Mouse (Mus musculus) neural tube, embryonic 14.5 days (tissue): ENCODE data around the gene Zscan4c. TPM values are rescaled to one million over a fixed set of nuclear protein-coding genes. Genes with fewer than 3 reads are reported as not detected.
"Not testable (repeated sequence)": the region's sequence is repeated elsewhere in the genome, so short reads cannot be mapped to it uniquely, and the experiment has no call there.

Experiments used
- ATAC-seq: fragments of 200-750 bp; cut with Nextera tagmentation; 2 replicates; pipeline ENCODE4 v1.8.0; 2017; ENCODE audit warnings: low read depth, mild to moderate bottlenecking, moderate TSS enrichment, moderate library complexity
- H3K27ac ChIP-seq: fragments of 300-500 bp; sonication (generic); 2 replicates; pipeline ENCODE4 v1.5.1; 2014; ENCODE audit warnings: low read depth, mild to moderate bottlenecking, control low read depth, low read length, moderate library complexity, mixed read lengths
- H3K27me3 ChIP-seq: fragments of 300-500 bp; sonication (generic); 2 replicates; pipeline ENCODE4 v1.6.1; 2014; ENCODE audit warnings: low read length; ENCODE audit not compliant: control insufficient read depth, insufficient read depth
- H3K36me3 ChIP-seq: fragments of 300-500 bp; sonication (generic); 2 replicates; pipeline ENCODE4 v1.6.1; 2014; ENCODE audit warnings: low read length, mixed read lengths; ENCODE audit not compliant: control insufficient read depth, insufficient read depth
- H3K4me1 ChIP-seq: fragments of 300-500 bp; sonication (generic); 2 replicates; pipeline ENCODE4 v1.6.1; 2014; ENCODE audit warnings: low read length; ENCODE audit not compliant: control insufficient read depth, insufficient read depth
- H3K4me2 ChIP-seq: fragments of 300-500 bp; sonication (generic); 2 replicates; pipeline ENCODE4 v1.6.1; 2014; ENCODE audit warnings: mild to moderate bottlenecking, low read depth, low read length, control low read depth
- H3K4me3 ChIP-seq: fragments of 300-500 bp; sonication (generic); 2 replicates; pipeline ENCODE4 v1.5.1; 2014; ENCODE audit warnings: low read depth, low read length, control low read depth, mixed read lengths
- H3K9ac ChIP-seq: fragments of 300-500 bp; sonication (generic); replicated peaks from 2 replicates; pipeline ENCODE4 v1.6.1; 2014; ENCODE audit warnings: low read depth, mild to moderate bottlenecking, control low read depth, low read length, mixed read lengths
- H3K9me3 ChIP-seq: fragments of 300-500 bp; sonication (generic); 2 replicates; pipeline ENCODE4 v1.6.1; 2016; ENCODE audit warnings: low read length; ENCODE audit not compliant: control insufficient read depth
- WGBS: fragments of 180-500 bp; shearing (Covaris S2); extraction: QIAGEN DNeasy Blood & Tissue Kit; methylation state at CpG from one replicate; pipeline ENCODE4 v1.1.7; 2014; 5-methylcytosine and 5-hydroxymethylcytosine counted together
- microRNA-seq: library from miRNA; unstranded; fragments of <30 nt; microRNA quantifications from one replicate; pipeline ENCODE4, GENCODE M21; 2016
- polyA plus RNA-seq: library from polyadenylated mRNA; unstranded; fragments of >200 nt; fragmentation: Nextera tagmentation; extraction: Ambion mirVana; gene quantifications from 2 replicates; pipeline ENCODE4 v1.2.1, GENCODE M21; 2014

Gene Zscan4c
- not detected in 2 replicates for polyA plus RNA-seq

GRCm38 (mm10) chr7:11005445-11005844 is at the start of gene Zscan4c:
TSS of gene Zscan4c (plus strand) at chr7:11005745.
- not testable (repeated sequence) for H3K4me3 ChIP-seq, H3K4me1 ChIP-seq, ATAC-seq, H3K9ac ChIP-seq, H3K36me3 ChIP-seq, H3K27ac ChIP-seq, H3K4me2 ChIP-seq, H3K9me3 ChIP-seq, H3K27me3 ChIP-seq
- WGBS, result 91% methylated on average over 4 of the region's 4 CpGs

Small RNA genes lying within 50 kb of the gene (microRNA-seq; reads per million reads assigned to microRNA genes)
- gene Mir297-1, result not detected

Other genes with a start within 250 kb of the Zscan4c start
- not detected in 2 replicates for gene Zscan4b, start 100.7 kb upstream of the Zscan4c start, polyA plus RNA-seq
- not detected in 2 replicates for gene Zscan4-ps1, start 63.9 kb downstream of the Zscan4c start, polyA plus RNA-seq
- not detected in 2 replicates for gene Zscan4d, start 160.4 kb downstream of the Zscan4c start, polyA plus RNA-seq